Mouse (Mus musculus) CD4-positive helper T cell, adult 2 months (primary cell): ENCODE measurements around the gene Gm49321.

Source experiments
- DNase-seq: peaks from one replicate; pipeline ENCODE4 v3.0.0-alpha.2; 2012; ENCODE audit warnings: low read depth, missing footprints, low spot score

Gene Gm49321

DNA sequence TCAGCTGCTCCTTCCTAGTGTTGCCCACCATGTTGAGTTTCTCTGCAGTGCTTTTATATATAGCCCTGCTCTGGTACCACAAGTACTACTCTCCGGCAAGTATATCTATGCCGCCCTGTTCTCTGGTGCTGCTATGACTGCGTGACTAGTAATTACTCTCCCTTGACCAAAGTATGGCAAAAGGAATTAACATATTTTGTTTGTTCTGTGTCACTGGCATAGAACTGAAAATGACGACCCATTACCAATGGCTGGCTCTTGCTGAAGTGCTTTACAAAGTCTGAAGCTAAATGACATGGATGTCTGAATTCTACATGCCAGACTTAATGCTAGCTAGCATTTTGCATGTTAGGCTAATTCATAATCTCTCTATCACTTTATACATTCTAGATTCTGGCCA, 11.0 kb downstream of the Gm49321 start:
- DNase-seq, result no peak

DNA sequence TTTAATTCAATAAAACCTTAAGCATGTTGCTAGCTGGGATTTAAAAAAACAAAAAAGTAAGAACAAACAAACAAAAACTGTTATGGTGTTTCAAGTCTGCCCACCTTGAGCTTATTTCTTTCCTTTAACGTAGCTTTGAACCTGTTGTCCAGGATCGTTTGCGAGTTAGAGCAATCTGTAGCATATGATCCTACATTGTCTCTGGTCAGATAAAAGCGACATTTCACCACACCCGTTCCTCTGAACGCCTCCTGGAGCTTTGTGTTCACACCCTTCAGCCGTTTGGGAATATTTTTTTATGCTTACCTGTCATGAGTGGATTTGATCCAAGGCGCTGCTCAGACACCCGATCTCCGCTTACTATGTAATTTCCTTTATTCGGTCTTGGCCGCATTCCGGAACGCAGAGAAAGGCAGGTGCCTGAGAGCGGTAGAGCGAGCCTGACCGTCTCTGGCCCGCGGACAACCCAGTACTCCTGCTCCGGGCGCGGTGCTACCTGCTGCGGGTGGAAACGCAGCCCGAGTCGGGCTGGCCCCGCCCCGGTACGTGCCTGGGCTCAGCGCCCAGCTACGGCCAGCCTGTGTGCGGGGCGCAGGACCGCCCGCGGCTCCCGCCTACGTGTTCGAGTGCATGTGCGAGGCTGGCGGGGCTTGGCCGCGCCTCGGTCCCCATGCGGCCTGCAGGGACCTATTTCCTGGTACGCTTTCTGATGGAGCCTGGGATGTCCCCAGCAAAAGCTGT, 12.0 kb downstream of the Gm49321 start:
- DNase-seq, result peak; percentile 19

DNA sequence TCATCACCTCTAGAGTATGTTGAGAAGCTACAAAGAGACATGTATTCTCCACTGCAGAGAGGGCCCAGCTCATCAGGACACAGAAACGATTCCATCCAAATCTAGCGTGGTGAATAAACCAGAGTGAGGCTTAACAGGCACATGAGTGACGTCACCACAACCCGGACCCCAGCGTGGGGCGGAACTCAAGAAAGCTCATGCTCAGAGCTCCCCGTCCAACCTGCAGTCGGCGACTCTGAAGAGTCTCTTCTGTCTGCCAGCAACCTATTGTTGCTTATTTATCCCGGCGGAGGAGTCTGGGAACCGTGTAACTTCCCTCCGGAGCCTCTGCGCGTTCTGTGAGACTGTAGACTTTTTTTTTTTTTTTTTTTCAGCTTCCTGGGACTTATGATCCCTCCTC, 15.4 kb downstream of the Gm49321 start:
- peak; percentile 66 for DNase-seq

DNA sequence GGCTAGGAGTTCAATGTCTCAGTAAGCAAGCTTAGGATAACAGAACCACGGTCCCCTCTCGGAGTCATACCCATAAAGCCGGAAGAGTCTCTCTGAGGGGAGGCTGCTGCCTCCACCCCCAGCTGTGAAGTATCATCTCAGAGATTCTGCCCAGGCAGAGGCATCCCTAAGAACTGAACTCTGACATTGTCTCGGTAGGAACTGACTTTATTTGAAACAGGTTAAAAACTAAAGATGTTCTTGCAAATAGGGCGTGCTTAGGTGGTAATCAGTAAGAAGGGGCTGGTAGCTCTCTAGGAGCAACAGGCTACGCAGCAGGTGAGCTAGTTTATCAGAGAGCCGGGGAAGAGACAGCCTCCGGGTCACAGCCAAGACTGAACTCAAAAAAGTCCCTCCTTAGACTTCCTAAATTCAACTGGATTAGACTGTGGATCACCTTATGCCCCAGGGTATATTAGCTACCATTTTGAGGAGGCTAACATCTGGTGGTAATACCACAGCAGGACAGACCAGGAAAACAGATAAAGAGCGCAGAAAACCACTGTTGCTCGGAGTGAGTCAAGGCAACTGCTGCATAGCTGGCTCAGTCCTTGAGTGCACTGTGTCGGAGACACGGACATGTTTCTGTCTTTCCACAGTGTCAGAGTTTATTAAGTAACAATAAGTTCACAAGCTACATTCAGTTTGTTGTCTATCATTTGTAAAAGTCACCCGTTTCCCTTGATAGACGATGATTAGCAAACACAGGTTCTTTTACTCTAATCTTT, 16.1 kb downstream of the Gm49321 start:
- DNase-seq, result peak; percentile 50

DNA sequence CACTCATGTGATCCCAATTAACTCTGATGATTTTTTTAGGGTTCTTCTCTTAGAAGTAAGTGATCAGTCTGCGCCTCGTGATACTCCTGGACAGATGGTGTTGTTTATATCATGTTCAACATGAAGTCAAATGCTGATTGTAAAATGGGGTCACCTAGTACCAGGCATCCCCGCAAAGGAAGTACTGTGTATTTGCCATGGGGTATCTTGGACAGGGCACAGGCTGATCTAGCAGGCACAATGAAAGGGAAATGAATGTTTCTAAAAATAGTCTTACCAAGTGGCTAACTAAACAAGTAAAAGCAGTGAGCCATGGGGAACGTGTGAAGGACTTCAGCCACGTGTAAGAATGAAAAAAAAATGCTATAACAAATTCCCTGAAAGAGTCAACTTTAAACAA, 17.3 kb downstream of the Gm49321 start:
- no peak for DNase-seq

DNA sequence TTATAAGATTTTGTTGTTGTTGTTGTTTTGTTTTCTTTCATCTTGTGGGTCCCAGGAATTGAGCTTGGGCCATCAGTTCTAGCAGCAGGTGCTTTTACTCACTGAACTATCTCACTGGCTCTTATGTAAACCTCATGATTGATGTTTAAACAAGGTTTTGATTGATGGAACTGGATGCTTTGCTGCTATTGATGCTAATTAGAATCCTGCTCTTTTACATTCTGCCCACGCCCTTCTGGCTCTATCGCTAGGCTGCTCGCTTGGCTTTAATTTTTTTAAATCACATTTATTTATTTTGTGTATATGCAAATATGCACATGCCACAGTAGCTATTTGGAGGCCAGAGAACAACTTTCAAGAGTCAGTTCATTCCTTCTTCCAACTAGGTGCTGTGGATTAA, 20.2 kb downstream of the Gm49321 start:
- DNase-seq, result no peak

DNA sequence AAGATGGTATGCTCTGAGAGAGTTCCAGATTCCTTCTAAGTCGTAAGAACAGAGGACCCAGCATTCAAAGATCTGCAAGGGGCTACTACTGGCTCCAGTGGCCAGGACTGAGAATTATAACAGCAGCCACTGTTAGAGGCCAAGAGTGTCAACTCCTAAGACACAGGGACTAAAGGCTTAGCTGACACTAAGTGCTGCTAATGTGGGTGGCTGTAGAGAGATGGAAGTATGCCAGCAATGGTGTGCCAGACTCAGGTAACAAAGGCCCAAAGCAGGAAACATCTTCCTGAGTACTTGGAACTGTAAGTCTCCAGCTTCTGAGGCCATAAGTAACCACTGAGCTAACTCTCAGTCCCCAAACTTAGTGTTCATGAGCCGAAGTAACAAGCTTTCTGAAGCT, 21.4 kb downstream of the Gm49321 start:
- DNase-seq, result no peak

DNA sequence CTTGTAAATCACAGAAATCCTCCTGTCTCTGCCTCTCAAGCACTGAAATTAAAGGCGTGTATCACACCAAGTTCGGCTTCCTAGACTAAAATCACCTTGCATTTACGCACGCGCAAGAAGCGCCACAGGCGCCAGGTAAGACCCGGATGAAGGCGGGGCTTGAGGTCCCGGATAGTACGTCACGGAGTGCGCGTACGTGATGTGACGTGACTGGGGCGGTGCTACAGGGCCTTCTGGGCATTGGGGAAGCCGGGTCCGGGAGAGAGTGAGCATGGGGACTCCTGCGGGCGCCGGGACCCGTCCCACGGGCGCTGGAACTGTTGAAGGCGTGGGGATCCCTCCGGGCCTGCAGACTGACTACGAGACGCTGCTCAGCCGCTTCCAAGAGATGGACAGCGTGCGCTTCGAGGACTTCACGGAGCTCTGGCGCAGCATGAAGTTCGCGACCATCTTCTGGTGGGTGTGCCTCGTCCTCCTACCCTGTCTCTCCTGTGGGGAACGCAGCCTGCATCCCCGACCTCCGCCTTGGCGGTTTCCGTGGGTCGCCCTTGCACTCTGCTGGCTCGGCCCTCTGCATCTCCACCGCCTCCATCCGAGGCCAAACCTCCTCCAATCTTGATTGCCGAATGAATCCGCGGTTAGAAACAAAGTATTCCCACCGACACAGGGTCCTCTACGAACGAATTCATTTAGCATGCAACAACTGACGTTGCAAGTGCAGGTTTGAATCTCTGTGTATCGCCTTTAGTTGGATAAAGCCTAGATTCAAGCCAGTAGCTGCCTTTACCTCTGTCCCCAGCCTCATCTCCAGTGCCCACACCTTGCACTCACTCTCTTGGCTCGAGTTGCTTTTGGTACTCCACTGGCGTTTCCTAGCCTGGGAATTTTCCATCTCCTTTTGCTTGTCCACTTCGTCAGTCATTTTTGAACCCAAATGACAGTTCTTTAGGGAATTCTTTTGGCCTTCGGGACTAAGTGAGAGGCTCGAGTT, 27.1 kb downstream of the Gm49321 start, which contains the start of gene Snapc1:
Snapc1 (plus strand) TSS at position 191 of the 991 bp plus-strand sequence.
- peak; percentile 97 for DNase-seq

DNA sequence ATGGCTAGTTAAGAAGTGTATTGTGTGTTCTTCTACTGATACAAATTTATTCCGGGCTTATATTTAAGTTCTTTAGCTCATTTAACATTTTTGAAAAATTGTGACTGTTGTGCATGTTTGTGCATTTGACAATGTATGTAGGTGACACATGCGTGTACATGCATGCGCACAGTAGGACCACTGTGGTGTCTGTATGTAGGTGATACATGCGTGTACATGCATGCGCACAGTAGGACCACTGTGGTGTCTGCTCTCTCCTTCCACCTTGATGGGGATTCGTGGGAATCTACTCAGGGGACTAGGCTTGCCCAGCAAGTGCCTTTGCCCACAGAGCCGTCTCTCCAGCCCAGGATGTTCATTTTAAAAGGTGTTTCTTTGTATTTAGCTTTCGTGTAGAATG, 31.7 kb downstream of the Gm49321 start:
- DNase-seq, result no peak

DNA sequence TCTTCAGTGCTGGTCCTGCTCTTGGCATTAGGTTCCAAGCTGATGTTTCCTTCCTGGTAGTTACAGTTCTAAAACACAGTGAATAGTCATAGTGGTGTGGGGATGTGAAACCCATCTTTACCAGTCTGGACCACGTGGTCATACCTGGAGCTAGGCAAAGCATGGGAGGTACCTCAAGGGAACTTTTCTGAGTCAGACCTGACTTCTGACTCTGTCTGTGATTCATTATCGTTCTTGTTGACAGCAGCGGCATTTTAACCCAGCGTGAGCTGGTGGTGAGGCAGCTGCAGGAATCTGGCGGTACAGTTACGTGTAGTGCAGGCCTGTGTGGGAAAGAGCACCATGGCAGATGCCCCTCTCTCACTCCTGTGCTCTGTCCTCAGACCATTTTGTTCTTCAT, 37.1 kb downstream of the Gm49321 start:
- DNase-seq, result no peak

DNA sequence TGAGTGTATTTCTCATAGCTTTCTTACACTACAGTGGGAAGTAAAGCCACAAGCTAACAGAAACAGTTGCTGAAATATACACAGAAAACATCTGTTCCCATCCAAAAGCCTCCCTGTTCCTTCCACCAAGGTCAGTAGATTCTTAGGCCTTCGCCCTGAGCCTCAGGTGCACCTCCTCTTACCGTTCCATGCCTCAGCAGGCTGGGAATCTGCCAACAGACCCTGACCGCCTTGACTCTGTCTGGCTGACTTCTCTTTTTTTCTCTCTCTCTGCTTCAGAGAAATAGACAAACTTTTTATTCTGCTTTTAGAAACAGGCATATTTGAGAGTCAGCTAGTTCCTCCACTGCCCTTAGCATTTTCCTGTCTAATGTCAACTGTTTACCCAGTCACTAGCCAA, 40.7 kb downstream of the Gm49321 start:
- DNase-seq, result no peak

DNA sequence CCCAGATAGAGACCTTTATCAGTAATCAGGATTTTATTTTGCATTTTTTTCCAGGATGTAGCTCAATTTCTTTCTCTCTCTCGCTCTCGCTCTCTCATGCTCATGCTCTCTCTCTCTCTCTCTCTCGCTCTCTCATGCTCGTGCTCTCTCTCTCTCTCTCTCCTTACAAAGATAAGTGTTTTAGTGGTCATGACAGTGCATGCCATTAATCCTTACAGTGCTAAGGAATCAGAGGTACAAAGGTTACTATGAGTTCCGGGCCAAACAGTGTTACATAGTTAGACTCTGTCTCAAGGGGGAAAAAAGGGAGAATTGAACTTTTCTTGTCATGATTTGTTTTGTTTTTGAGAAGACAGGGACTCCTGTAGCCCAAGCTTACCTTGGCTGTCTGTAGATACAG, 42.2 kb downstream of the Gm49321 start:
- no peak for DNase-seq

DNA sequence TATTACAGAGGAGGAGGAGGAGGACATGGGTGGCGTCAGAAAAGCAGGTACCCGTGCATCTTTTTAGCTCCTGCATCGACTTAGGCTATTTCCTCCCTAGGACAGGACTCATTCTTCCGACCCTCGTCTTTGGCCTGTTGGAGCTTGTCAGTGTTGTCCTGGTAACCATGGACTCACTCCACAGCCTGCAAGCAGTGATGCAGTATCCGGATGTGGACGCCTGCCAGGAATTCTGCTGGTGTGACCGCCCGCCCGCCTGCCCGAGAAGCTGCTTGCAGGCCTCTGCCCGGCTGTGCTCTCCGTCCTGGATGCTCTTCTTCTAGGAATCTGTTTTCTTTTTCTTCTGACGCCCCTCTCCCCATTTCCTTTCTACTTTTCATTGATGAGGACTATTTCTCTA, 45.1 kb downstream of the Gm49321 start:
- no peak for DNase-seq

DNA sequence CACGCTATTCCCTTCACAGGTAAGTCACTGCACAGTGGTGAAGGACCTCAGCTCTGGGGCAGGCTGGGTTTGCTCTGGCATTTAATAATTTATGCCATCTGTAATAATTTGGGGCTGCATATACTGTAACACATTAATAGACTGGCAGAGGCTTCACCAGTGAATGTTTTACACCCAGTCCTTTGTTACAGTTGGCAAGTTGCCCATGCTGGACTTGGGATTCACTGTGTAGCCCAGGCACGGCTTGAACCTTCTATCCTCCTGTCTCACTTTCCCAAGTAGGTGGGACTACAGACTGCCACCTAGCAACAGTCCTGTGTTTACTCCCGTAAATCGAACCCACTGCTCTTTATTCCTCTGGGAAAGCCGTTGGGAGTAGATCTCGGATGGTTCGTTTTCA, 48.8 kb downstream of the Gm49321 start:
- DNase-seq, result no peak

DNA sequence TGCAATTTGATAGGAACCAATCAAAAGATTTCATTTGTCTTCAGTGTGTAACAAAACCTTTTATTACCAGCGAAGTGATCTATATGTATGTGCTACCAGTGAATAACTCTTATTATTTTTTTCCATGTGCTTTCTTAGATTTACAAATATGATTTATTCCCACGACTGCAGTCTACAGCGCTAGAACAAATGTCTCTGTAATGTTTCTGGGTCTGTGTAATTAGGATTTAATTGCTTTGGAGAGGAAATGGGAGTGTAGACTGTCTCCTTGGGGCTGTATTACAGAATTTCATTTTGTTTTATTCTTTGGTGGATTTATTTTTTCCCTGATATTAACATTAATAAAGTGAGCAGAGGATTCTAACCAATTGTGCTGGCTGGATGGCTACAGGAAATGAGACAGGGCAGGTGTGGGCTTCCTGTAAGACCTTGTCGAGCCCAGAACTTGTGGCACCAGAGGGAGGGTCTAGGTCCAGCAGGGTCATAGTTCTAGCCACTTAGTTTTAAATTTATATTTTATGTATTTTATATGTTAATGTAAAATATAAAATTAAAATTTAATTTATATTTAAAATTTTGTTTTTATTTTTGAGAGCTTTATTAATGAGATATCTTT, 51.0 kb downstream of the Gm49321 start:
- DNase-seq, result no peak

DNA sequence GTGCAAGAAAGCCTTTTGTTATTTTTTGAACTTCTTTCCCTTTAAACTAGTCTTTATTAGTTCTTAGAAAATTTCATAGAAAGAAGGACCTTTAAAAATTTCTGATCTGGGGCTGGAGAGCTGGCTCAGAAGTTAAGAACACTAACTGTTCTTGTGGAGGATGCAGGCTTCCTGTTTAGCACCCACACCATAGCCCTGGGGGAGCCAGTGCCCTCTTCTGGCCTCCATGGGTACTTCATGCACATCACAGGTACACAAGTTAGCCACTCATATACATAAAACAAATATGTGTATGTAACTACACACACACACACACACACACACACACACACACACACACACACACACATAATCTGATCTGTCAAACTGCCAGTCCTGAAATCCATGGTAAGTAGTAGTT, 52.1 kb downstream of the Gm49321 start:
- DNase-seq, result peak; percentile 64

DNA sequence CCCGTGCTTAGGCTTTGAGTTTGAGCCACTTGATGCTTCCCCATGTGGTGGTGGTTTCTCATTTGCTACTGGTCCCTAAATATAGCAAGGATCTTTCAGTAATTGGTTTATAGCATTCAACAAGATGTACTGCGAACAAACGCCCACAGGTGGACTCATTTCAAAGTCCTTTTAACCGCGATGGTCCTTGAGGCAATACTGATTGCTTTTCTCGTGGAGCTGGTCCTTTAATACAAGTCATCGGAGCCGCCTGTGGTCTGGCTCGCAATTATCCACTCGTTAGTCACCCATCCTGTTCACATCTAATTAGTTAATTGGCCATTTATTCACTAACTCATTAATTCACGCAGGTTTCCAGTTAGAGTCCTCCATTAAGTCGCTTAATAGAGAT, 59.4 kb downstream of the Gm49321 start:
- DNase-seq, result no peak

DNA sequence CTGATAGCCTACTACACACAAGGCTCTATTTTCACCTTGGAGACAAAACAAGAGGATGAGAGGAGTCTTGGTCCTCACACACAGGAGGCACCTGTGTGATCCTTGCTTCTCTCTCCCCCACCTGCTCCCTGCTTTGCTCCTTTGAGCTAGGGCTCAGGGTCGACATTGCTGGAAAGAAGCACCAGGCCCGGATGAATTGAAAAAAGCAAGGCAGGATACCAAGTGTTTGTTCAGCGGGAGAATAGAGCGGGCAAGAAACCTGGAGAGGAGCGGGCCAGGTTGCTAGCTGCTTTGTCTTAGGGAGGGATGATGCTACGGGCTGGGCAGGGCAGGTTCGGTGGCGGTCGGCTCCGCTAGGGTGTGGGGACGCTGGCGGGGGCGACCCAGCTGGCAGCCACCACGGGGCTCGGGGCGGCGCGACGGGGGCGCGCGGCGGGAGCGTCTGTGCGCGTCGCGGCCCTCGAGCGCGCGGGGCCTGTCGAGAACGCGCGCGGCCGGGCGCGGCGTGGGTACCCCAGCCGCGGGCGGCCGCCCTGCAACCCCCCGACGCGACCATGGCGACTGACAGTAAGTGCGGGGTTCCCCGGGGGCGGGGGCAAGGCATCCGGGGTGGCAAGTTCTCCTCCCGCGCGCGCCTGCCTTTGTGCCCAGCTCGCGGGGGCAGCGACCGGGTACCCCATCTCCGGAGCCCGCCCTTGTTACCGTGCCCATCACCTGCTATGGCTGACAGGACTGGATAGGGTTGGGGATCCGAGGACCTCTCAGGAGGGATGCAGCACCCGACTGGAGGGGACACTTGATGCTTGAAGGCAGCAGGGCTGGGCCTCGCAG, 60.1 kb downstream of the Gm49321 start, which contains the start of gene Syt16:
Syt16 (plus strand) TSS at position 365 of the 831 bp plus-strand sequence.
- no peak for DNase-seq

DNA sequence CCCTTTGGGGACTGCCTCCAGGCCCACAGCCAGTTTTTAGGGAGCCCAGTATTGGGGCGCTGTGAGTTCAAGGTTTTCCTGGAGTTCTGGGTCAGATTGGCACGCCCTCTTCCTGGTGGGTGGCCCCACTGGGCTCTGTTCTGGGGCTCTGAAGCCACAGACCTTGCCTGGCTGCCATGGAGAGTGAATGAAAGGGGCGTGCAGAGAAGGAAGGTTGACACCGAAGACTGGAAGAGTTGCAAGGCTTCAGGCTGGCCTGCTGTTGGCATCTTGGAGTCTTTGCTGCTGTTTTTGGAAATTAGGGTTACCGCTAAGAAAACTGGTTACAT, 60.6 kb downstream of the Gm49321 start:
- DNase-seq, result no peak

DNA sequence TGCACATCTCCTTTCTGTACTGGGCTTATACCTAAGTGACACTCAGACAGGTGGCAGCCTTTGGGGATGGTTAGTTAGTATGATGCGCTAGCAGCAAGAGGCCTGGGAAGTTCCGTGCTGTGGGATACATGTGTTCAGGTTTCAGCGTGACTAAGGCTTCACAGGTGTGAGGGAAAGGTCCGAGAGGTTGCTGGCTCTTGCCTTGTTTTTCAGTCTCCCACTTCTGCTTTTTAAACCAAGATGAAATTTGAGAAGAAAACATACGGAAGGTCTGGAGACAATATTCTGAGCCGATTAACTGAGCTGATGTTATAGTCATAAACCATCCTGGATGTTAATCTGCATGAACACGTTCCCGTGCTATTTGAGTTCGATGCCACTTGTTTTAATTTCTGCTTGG, 65.0 kb downstream of the Gm49321 start:
- DNase-seq, result no peak

DNA sequence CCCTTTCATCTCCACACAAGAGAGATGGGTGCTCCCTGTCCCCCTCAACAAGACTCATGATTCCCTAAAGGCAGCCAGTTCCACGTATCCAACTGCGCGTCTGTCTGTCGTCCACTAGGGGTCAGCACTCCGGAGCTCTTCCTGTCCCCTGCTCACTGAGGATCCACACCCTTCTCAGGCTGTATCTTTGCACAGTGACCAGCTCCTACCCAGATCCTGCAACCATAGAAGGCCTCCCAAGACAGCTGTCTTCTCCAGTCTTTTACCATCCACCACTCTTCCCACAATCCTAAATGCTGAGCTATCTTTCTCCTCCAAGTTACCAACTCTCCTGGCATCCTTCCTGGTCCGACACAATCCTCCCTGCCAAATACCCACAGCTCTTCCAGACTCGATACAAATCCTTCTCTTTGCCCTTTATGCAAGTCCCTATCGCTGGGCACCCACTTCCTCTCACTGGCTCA, 72.0 kb downstream of the Gm49321 start:
- DNase-seq, result peak; percentile 50
